Mouse (Mus musculus) MN1 (cell line): Measurements from ENCODE around the gene Etfa.

Experiments
- DNase-seq: peaks from one replicate; pipeline ENCODE4 v3.0.0-alpha.2; 2016; ENCODE audit warnings: low spot score

Gene Etfa

DNA sequence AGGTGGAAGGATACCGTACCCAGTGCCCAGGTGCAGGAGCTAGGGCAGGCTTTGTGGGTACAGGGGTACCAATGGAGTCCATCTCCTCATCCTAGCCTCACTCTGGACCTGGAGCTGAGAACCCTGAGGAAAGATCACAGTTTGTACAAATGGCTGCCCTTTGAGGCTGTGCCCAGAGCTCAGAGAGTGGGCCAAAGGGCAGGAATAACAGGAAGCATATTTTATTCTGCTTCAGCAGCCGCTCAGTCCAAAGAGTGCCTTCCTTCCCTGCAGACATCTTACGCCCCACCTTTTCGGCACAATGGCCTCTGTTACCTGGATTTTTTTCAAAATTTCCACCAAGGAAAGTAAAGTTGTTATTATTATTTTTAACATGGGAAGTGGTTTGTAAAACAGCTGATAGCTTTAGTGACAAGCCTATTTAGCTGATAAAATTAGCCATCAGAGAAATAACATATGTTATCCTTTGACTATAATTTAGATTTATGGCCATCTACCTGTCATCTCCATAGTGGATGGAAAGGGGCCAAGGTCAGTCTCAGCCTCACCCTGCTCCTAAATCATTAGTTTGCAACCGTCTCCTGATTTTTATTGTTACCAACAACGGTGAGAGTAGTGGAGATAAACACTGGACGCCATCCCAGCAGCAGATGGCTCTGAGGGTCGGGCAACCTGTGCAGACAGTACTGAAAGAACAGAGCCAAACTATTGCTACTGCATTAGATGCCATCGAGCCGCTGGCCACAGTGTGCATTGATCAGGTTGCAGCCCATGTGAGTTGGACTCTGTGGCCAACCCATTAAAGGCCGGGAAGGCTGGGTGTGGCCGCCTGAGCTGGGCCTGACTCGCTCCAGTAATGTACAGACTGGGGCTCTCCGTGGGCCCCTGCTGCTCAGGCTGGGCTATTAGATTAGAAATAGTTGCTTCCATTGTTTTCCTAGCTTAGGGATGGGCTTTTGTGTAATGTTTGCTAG lies 88.3 kb downstream of the Etfa start:
- no peak for DNase-seq

DNA sequence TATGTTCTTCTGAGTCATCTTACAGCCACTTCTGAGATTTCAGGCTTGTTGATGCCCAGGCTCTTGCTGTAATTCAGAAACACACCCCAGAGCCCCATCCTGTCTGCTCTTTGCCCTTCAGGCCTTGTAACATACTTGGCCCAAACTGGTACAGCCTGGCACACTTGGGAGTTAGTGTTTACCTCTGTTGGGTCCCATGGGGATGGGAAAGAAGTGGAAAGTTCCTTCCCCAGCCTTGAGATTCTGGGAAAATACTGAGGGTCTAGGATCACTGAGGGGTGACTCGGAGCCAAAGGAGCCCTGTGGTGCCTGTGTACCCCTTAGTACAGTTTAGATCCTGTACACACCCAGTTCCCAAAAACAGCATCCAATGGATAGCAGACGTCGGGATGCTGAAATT lies 90.3 kb downstream of the Etfa start:
- no peak for DNase-seq

DNA sequence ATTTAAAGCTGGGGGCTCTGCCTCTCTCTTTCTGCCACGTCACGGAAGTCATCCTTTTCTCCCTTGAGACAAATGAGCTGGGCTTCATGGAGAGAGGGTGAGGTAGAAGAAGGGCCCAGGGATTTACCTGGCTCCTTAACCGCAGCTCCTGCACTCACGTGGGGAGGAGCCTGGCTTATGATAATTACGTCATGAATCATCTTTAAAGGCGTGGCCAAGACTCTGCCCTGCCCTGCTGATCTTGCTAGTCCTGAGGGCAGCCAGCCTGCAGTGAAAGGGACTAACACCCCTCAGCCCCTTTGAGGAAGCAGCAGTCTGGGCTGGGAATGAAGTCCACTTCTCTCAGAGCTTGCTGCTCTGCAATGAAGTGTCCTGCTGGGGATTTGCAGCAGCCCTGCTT lies 100.9 kb downstream of the Etfa start:
- no peak for DNase-seq

DNA sequence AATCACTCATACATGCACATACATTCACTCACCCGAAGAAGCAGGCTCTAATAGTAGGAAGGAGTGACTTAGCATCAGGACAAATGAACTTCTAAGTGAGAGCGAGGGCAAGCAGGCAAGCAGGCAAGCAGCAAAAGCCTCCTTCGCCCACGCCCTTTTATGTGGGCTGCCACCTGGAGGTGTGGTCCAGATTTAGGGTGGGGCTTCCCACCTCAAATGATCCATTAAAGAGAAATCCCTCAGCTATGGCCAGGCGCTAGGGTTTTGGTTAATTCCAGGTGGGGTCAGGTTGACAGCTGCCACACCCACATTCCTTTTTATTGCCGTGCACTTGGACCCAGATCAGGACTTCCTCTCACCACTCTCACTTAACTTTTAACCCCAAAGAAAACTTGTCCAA lies 101.6 kb downstream of the Etfa start:
- no peak for DNase-seq

GRCm38 (mm10) chr9:55409833-55410232 lies 102.2 kb downstream of the Etfa start:
- DNase-seq = no peak

DNA sequence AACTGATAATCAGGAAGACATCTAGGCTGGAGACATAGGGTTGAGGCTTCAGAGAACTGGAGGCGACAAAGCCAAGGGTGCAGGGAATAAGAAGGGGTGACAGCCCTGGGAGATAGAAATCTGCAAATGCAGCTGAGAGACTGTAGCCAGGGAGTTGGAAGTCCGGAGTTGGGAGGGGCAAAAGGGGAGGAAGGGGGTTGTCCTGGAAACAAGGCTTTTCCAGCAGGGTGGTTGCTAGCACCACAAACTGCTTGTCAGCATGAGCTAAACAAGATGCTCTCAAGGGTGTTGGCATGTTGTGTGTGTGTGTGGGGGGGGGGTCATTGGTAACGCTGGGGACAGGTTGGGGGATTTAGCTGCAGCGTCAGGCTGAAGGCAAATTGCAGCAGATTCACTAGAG lies 103.2 kb downstream of the Etfa start:
- peak; percentile 17 for DNase-seq

GRCm38 (mm10) chr9:55406773-55407172 lies 105.3 kb downstream of the Etfa start:
- DNase-seq = no peak

DNA sequence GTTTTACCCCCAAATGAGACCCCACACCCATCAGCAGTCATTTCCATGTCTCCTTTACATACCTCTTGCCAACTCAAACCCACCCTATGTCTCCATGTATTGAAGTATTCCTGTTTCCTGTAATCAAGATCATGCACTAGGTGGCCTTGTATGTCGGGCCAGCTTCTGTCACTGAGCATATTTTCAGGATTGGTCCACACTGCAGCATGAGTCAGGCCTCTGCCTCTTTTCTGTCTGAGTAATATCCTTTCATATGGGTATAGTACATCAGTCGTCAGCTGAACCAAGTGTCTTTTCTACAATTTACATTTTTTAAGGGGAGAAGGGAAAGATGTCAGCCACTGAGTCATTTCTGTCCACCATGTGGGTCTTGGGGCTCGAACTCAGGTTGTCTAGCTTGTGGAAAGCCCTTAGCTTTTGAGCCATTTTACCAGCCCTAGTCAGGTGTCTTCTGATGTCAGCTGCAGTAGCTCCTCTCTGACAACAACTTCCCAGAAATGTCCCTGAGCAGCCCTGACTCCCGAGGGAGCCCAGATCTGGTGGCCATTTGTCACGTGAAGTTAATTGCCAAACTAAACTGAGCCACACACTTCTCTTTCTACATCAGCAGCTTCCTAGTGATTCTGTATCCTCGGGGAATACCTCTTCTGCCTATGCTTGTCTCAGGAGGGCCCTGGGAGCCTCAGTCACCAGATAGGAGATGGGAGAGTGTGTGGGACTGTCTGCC lies 106.9 kb downstream of the Etfa start:
- DNase-seq = no peak
